ENCODE assay signal across 8 mouse cellular contexts in the genomic region with DNA sequence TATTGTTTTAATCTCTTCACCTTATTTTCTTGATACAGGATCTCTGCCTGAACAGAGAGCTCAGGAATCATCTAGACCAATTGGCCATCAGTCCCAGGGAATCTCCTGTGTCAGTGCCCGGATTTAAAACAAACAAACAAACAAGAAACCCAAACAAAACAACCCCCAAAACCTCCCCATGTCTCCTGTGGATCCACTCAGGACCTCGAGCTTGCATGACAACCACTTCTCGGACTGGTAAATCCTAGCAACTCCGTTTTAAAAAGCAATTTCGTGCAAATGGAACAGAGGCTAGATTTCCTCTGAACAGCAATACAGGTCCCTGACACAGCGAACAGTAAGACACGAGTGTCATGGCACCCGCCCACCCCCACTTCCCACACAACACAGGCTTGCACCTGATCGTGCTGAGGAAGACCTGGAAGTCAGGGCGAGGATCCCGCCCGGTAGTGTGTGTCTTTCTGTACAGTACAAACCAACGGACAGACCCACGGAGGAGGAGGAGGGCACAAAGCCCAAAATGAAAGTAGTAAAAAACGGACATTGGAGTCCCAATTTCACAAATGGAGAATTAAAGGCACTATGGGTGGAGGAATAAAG. TPM values are rescaled to one million over a fixed set of nuclear protein-coding genes. Genes with fewer than 3 reads are reported as not detected.
DNase-seq lines count a peak whose midpoint lies in the region; ATAC-seq lines count a peak whose summit lies in the region.

No protein-coding gene starts in this region.

- H3K4me1 ChIP-seq in heart, embryonic 15.5 days (replicated peaks), result peaks cover 29% of the 10 kb centered on the region
- peaks cover 37% of the 10 kb centered on the region for H3K4me1 ChIP-seq in limb, embryonic 13.5 days
- H3K4me1 ChIP-seq in neural tube, embryonic 14.5 days (ENCODE audit: control insufficient read depth, insufficient read depth, low read length), result peaks cover 8% of the 10 kb centered on the region

- peak overlapping the region; percentile 65 for H3K4me3 ChIP-seq in heart, embryonic 15.5 days
- peak overlapping the region; percentile 56 for H3K4me3 ChIP-seq in limb, embryonic 13.5 days
- peak overlapping the region; percentile 36 for H3K4me3 ChIP-seq in neural tube, embryonic 14.5 days (ENCODE audit: low read depth, low read length)

- H3K9me3 ChIP-seq in heart, embryonic 15.5 days (replicated peaks), result no peaks in the 10 kb centered on the region
- no peaks in the 10 kb centered on the region for H3K9me3 ChIP-seq in limb, embryonic 13.5 days
- H3K9me3 ChIP-seq in neural tube, embryonic 14.5 days (ENCODE audit: control insufficient read depth, low read length), result no peaks in the 10 kb centered on the region

- DNase-seq in CD4-positive, CD25-positive, alpha-beta regulatory T cell, adult 2 months (ENCODE audit: low read depth, low spot score), result peak; percentile 51
- DNase-seq in ES-CJ7 (ENCODE audit: low read depth, low spot score), result peak; percentile 23
- DNase-seq in right cerebral cortex, postnatal 25 days, result no peak
- no peak for DNase-seq in adrenal gland, postnatal 36 days

- H3K9ac ChIP-seq in heart, embryonic 15.5 days, result peak overlapping the region; percentile 51
- H3K9ac ChIP-seq in limb, embryonic 13.5 days, result peak overlapping the region; percentile 70
- H3K9ac ChIP-seq in neural tube, embryonic 14.5 days (replicated peaks; ENCODE audit: low read depth, low read length), result no peak overlapping the region

- no peaks in the 10 kb centered on the region for H3K36me3 ChIP-seq in heart, embryonic 15.5 days
- H3K36me3 ChIP-seq in limb, embryonic 13.5 days, result no peaks in the 10 kb centered on the region
- H3K36me3 ChIP-seq in neural tube, embryonic 14.5 days (ENCODE audit: control insufficient read depth, insufficient read depth, low read length), result no peaks in the 10 kb centered on the region

- H3K27me3 ChIP-seq in heart, embryonic 15.5 days, result peaks cover 66% of the 10 kb centered on the region
- peaks cover 48% of the 10 kb centered on the region for H3K27me3 ChIP-seq in limb, embryonic 13.5 days
- peaks cover 28% of the 10 kb centered on the region for H3K27me3 ChIP-seq in neural tube, embryonic 14.5 days (ENCODE audit: control insufficient read depth, insufficient read depth, low read length)

- ATAC-seq in CD4-positive, CD25-positive, alpha-beta regulatory T cell, adult 4 months, result no peak
- no peak for ATAC-seq in heart, embryonic 15.5 days (replicated peaks; ENCODE audit: insufficient number of reproducible peaks, insufficient read depth, low FRiP score, low read depth)
- ATAC-seq in limb, embryonic 13.5 days (ENCODE audit: low FRiP score, low read depth), result no peak
- ATAC-seq in neural tube, embryonic 14.5 days (ENCODE audit: low read depth), result no peak

- peak overlapping the region; percentile 99 for H3K4me2 ChIP-seq in heart, embryonic 15.5 days
- H3K4me2 ChIP-seq in limb, embryonic 13.5 days (replicated peaks), result peak overlapping the region; percentile 99
- peak overlapping the region; percentile 75 for H3K4me2 ChIP-seq in neural tube, embryonic 14.5 days (ENCODE audit: low read depth, low read length)

- 2% methylated on average over 15 of the region's 15 CpGs for WGBS in heart, embryonic 15.5 days
- under 1% methylated on average over 15 of the region's 15 CpGs for WGBS in limb, embryonic 13.5 days
- under 1% methylated on average over 15 of the region's 15 CpGs for WGBS in neural tube, embryonic 14.5 days

- H3K27ac ChIP-seq in heart, embryonic 15.5 days, result no peak overlapping the region
- H3K27ac ChIP-seq in limb, embryonic 13.5 days, result no peak overlapping the region
- H3K27ac ChIP-seq in neural tube, embryonic 14.5 days (ENCODE audit: low read depth, low read length), result no peak overlapping the region

RNA-seq across cellular contexts. Expression of gene Spata18, which starts 0.7 kb away (rescaled TPM):
- polyA plus RNA-seq in CD4-positive, CD25-positive, alpha-beta regulatory T cell, adult 4 months (2017; shearing (Covaris generic)), result not detected
- 0.68 and 0.76 TPM in 2 replicates for polyA plus RNA-seq in heart, embryonic 15.5 days (2015; fragmentation: Nextera tagmentation; extraction: Ambion mirVana)
- polyA plus RNA-seq in limb, embryonic 13.5 days (2015; fragmentation: Nextera tagmentation; extraction: Ambion mirVana), result 1.7 and 1.9 TPM in 2 replicates
- polyA plus RNA-seq in neural tube, embryonic 14.5 days (2014; fragmentation: Nextera tagmentation; extraction: Ambion mirVana), result 0.13 and 0.24 TPM in 2 replicates
- under 1 TPM in 1 of 2 experiments, not detected in 1; 0.16 TPM for total RNA-seq in adrenal gland, postnatal 36 days (2021)

RNA-seq across cellular contexts. Expression of gene Sgcb, which starts 2.9 kb away (rescaled TPM):
- 10 to 100 TPM; 11.1 to 16.5 TPM for polyA plus RNA-seq in CD4-positive, CD25-positive, alpha-beta regulatory T cell, adult 4 months (2017; shearing (Covaris generic))
- polyA plus RNA-seq in heart, embryonic 15.5 days (2015; fragmentation: Nextera tagmentation; extraction: Ambion mirVana), result 35.3 and 38.2 TPM in 2 replicates
- polyA plus RNA-seq in limb, embryonic 13.5 days (2015; fragmentation: Nextera tagmentation; extraction: Ambion mirVana), result 44.9 and 46.5 TPM in 2 replicates
- polyA plus RNA-seq in neural tube, embryonic 14.5 days (2014; fragmentation: Nextera tagmentation; extraction: Ambion mirVana), result 53.8 and 57.2 TPM in 2 replicates
- 10 to 100 TPM; 23.2 to 25.7 TPM for total RNA-seq in adrenal gland, postnatal 36 days (2021)

RNA-seq across cellular contexts. Expression of gene Lrrc66, which starts 18.1 kb away (rescaled TPM):
- 1 to 10 TPM; 1.3 to 2.5 TPM for polyA plus RNA-seq in CD4-positive, CD25-positive, alpha-beta regulatory T cell, adult 4 months (2017; shearing (Covaris generic))
- 0.05 and 0.06 TPM in 2 replicates for polyA plus RNA-seq in heart, embryonic 15.5 days (2015; fragmentation: Nextera tagmentation; extraction: Ambion mirVana)
- polyA plus RNA-seq in limb, embryonic 13.5 days (2015; fragmentation: Nextera tagmentation; extraction: Ambion mirVana), result not detected in 2 replicates
- polyA plus RNA-seq in neural tube, embryonic 14.5 days (2014; fragmentation: Nextera tagmentation; extraction: Ambion mirVana), result not detected in 2 replicates
- not detected for total RNA-seq in adrenal gland, postnatal 36 days (2021)

Comparison
In these comparisons a context has a peak if more than half of its experiments do, and no peak if none do; other contexts are left out.
1. DNase-seq: peak in CD4-positive, CD25-positive, alpha-beta regulatory T cell, adult 2 months (single experiment) and ES-CJ7 (single experiment); none in right cerebral cortex, postnatal 25 days (single experiment) and adrenal gland, postnatal 36 days (0 of 2).
2. Peak in every context shown above with its lines, with median percentiles within 50 percentile points of each other: H3K4me2 ChIP-seq and H3K4me3 ChIP-seq.